Mouse (Mus musculus): Measurements from ENCODE around the gene Grhl3. TPM values are rescaled to one million over a fixed set of nuclear protein-coding genes. Genes with fewer than 3 reads are reported as not detected.

Grhl3 gene
- total RNA-seq, 2 experiments from 2014 or later, result 0.33 TPM

GRCm38 (mm10) chr4:135493691-135494520 is 79.5 kb downstream of the Grhl3 start:
- peak; percentile 42 for DNase-seq

- DNase-seq, result no peak
Observed at GRCm38 (mm10) chr4:135493271-135493670, 80.2 kb downstream of the Grhl3 start.

Small RNAs within 50 kb of the gene (microRNA-seq; reads per million reads assigned to microRNA genes)
- gene Gm25317, result not detected

Other genes with a start within 250 kb of the Grhl3 start
- 100 to 1,000 TPM; 104 to 137 TPM for gene Srrm1, start 220.3 kb downstream of the Grhl3 start, total RNA-seq (2021)
- under 1 TPM; 0.63 to 0.73 TPM for gene Ncmap, start 175.4 kb downstream of the Grhl3 start, total RNA-seq (2021)
- gene Rcan3, start 139.8 kb downstream of the Grhl3 start, total RNA-seq (2021), result 10 to 100 TPM; 18.0 to 23.0 TPM
- under 1 TPM; 0.12 to 0.85 TPM for gene Stpg1, start 78.8 kb downstream of the Grhl3 start, total RNA-seq (2021)
- 10 to 100 TPM; 13.8 to 15.4 TPM for gene Nipal3, start 78.6 kb downstream of the Grhl3 start, total RNA-seq (2021)
- gene Ifnlr1, start 112.7 kb upstream of the Grhl3 start, total RNA-seq (2021), result under 1 TPM; 0.45 to 0.61 TPM
- gene Il22ra1, start 154.5 kb upstream of the Grhl3 start, total RNA-seq (2021), result 1 to 10 TPM; 1.5 to 1.7 TPM
- gene Myom3, start 186.1 kb upstream of the Grhl3 start, total RNA-seq (2021), result 10 to 100 TPM in 1 of 2 experiments, 1 to 10 TPM in 1; 4.2 to 15.1 TPM